Mouse (Mus musculus): ENCODE data around the gene Sh3pxd2a. TPM values are rescaled to one million over a fixed set of nuclear protein-coding genes. Genes with fewer than 3 reads are reported as not detected.
A peak's percentile ranks its signal among the peaks of the same experiment; 100 is the strongest.

Sh3pxd2a gene
- polyA plus RNA-seq, 1 experiment from 2014 or later: 0.82 TPM

- no peaks in the 10 kb centered on the region for H3K27me3 ChIP-seq (ENCODE audit: insufficient read depth, low read length)
- H3K9me3 ChIP-seq (ENCODE audit: low read length): no peaks in the 10 kb centered on the region
- H3K27ac ChIP-seq (ENCODE audit: low read depth): no peak overlapping the region
- H3K4me3 ChIP-seq (ENCODE audit: low read depth, low read length): no peak overlapping the region
- no peak overlapping the region for H3K9ac ChIP-seq (replicated peaks)
- no peaks in the 10 kb centered on the region for H3K36me3 ChIP-seq (replicated peaks; ENCODE audit: insufficient read depth, low read length)
- TF ChIP-seq CTCF (IDR thresholded peaks at IDR 0.05; ENCODE audit: low read depth) (no peak), EP300 (IDR thresholded peaks at IDR 0.05; ENCODE audit: low read depth) (no peak)
- ATAC-seq (no peak), DNase-seq (no peak)
- H3K4me2 ChIP-seq (ENCODE audit: low read depth, low read length): no peak overlapping the region
- H3K4me1 ChIP-seq (ENCODE audit: insufficient read depth): no peaks in the 10 kb centered on the region
- WGBS (ENCODE audit: insufficient replicate concordance): 34% methylated on average over 7 of the region's 7 CpGs
These were observed 223.2 kb downstream of the Sh3pxd2a start for GRCm38 (mm10) chr19:47240957-47241356.

GRCm38 (mm10) chr19:47240076-47240475 lies 224.1 kb downstream of the Sh3pxd2a start:
- no peak for TF ChIP-seq EP300 (IDR thresholded peaks at IDR 0.05; ENCODE audit: low read depth)
- TF ChIP-seq CTCF (IDR thresholded peaks at IDR 0.05; ENCODE audit: low read depth): no peak
- Histone ChIP-seq H3K4me1 (ENCODE audit: insufficient read depth) (no peaks in the 10 kb centered on the region), H3K9ac (replicated peaks) (no peak overlapping the region), H3K4me3 (ENCODE audit: low read depth, low read length) (no peak overlapping the region; the same call in 1 of the 2 replicates), H3K4me2 (ENCODE audit: low read depth, low read length) (peak overlapping the region; percentile 26; the same call in 1 of the 2 replicates), H3K27me3 (ENCODE audit: insufficient read depth, low read length) (no peaks in the 10 kb centered on the region), H3K36me3 (replicated peaks; ENCODE audit: insufficient read depth, low read length) (no peaks in the 10 kb centered on the region), H3K27ac (ENCODE audit: low read depth) (no peak overlapping the region), H3K9me3 (ENCODE audit: low read length) (no peaks in the 10 kb centered on the region)
- 38% methylated on average over 12 of the region's 12 CpGs for WGBS (ENCODE audit: insufficient replicate concordance)
- DNase-seq (no peak), ATAC-seq (no peak)

- TF ChIP-seq EP300 (IDR thresholded peaks at IDR 0.05; ENCODE audit: low read depth): no peak
- TF ChIP-seq CTCF (IDR thresholded peaks at IDR 0.05; ENCODE audit: low read depth): no peak
- Histone ChIP-seq H3K4me1 (ENCODE audit: insufficient read depth) (0 out of 2 replicates have a peak, but pooled peaks cover 3% of the 10 kb centered on the region), H3K27me3 (ENCODE audit: insufficient read depth, low read length) (no peaks in the 10 kb centered on the region), H3K9me3 (ENCODE audit: low read length) (no peaks in the 10 kb centered on the region), H3K4me2 (ENCODE audit: low read depth, low read length) (no peak overlapping the region), H3K27ac (ENCODE audit: low read depth) (no peak overlapping the region), H3K9ac (replicated peaks) (no peak overlapping the region), H3K36me3 (replicated peaks; ENCODE audit: insufficient read depth, low read length) (no peaks in the 10 kb centered on the region), H3K4me3 (ENCODE audit: low read depth, low read length) (no peak overlapping the region)
- 77% methylated on average over 3 of the region's 3 CpGs for WGBS (ENCODE audit: insufficient replicate concordance)
- no peak for ATAC-seq
- no peak for DNase-seq
These were observed 231.1 kb downstream of the Sh3pxd2a start for GRCm38 (mm10) chr19:47233087-47233486.

DNA sequence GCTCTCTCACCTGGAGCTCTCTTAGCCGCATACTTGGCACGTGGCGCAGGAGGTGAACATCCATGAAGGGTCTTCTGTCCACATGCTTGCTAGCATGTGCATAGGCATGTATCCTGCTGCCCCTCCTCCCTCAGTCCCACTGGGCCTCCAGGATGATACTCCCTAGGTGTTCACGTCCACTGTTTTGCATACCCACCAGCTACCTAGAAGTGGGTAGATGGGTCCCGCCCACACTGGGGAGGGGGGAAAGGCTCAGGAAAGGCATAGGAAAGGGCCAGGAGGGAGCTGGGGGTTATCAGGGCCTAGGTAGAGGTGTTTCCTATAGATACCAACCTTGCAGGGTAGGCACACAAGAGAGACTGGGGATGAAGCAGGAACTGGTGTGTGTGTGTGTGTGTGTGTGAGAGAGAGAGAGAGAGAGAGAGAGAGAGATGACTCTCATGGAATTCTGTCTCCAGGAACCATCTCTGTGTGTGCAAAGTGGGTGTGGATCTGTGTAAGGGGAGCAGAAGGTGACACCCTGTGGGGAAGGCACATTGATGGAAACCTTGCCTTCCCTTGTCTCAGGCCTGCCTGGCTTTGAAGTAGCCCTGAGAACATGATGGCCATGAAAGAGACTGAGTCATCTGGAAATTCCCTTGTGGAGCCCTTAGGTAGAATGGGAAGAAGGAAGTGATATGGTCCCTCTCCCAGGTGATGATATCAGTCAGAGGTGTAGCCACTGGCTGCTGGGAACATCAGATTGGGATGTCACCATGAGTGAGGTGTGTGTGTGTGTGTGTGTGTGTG lies 231.9 kb downstream of the Sh3pxd2a start:
- Histone ChIP-seq H3K27ac (ENCODE audit: low read depth) (no peak overlapping the region), H3K9ac (replicated peaks) (no peak overlapping the region), H3K9me3 (ENCODE audit: low read length) (no peaks in the 10 kb centered on the region), H3K4me2 (ENCODE audit: low read depth, low read length) (no peak overlapping the region), H3K4me3 (ENCODE audit: low read depth, low read length) (no peak overlapping the region), H3K36me3 (replicated peaks; ENCODE audit: insufficient read depth, low read length) (no peaks in the 10 kb centered on the region), H3K4me1 (ENCODE audit: insufficient read depth) (0 out of 2 replicates have a peak, but pooled peaks cover 3% of the 10 kb centered on the region), H3K27me3 (ENCODE audit: insufficient read depth, low read length) (no peaks in the 10 kb centered on the region)
- no peak for DNase-seq
- no peak for ATAC-seq
- 85% methylated on average over 5 of the region's 5 CpGs for WGBS (ENCODE audit: insufficient replicate concordance)
- TF ChIP-seq EP300 (IDR thresholded peaks at IDR 0.05; ENCODE audit: low read depth): no peak
- TF ChIP-seq CTCF (IDR thresholded peaks at IDR 0.05; ENCODE audit: low read depth): no peak

- Histone ChIP-seq H3K4me3 (ENCODE audit: low read depth, low read length) (no peak overlapping the region), H3K9ac (replicated peaks) (no peak overlapping the region), H3K27ac (ENCODE audit: low read depth) (no peak overlapping the region), H3K36me3 (replicated peaks; ENCODE audit: insufficient read depth, low read length) (no peaks in the 10 kb centered on the region), H3K27me3 (ENCODE audit: insufficient read depth, low read length) (no peaks in the 10 kb centered on the region), H3K9me3 (ENCODE audit: low read length) (no peaks in the 10 kb centered on the region), H3K4me1 (ENCODE audit: insufficient read depth) (0 out of 2 replicates have a peak, but pooled peaks cover 3% of the 10 kb centered on the region), H3K4me2 (ENCODE audit: low read depth, low read length) (no peak overlapping the region)
- no peak for ATAC-seq
- DNase-seq: no peak
- TF ChIP-seq EP300 (IDR thresholded peaks at IDR 0.05; ENCODE audit: low read depth) (no peak), CTCF (IDR thresholded peaks at IDR 0.05; ENCODE audit: low read depth) (no peak)
- 81% methylated on average over 6 of the region's 6 CpGs for WGBS (ENCODE audit: insufficient replicate concordance)
These were observed 232.8 kb downstream of the Sh3pxd2a start for GRCm38 (mm10) chr19:47231389-47231788.

DNA sequence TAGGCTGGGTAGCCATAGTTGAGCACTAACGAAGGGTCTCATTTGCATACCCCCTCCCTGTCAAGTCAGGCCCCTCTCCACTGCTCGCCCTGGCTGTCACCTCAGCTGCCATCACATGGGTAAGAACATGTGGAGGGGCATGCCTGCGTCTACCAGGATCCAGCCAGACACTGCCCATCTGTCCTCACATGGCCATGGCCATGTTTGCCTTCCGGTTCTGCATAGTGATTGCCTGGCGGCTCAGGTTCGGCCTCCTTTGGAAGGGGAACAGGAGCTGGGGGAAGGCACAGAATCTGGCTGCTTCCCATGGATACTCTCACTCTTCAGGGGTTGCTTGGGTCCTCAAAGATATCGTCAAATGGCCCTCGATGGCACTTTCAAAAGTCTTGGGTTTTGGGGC lies 233.5 kb downstream of the Sh3pxd2a start:
- no peaks in the 10 kb centered on the region for H3K36me3 ChIP-seq (replicated peaks; ENCODE audit: insufficient read depth, low read length)
- H3K9me3 ChIP-seq (ENCODE audit: low read length): no peaks in the 10 kb centered on the region
- DNase-seq (no peak), ATAC-seq (no peak)
- WGBS (ENCODE audit: insufficient replicate concordance): 83% methylated on average over 8 of the region's 8 CpGs
- no peak overlapping the region for H3K4me3 ChIP-seq (ENCODE audit: low read depth, low read length)
- 0 out of 2 replicates have a peak, but pooled peaks cover 3% of the 10 kb centered on the region for H3K4me1 ChIP-seq (ENCODE audit: insufficient read depth)
- no peak overlapping the region for H3K4me2 ChIP-seq (ENCODE audit: low read depth, low read length)
- no peak overlapping the region for H3K9ac ChIP-seq (replicated peaks)
- H3K27ac ChIP-seq (ENCODE audit: low read depth): no peak overlapping the region
- TF ChIP-seq CTCF (IDR thresholded peaks at IDR 0.05; ENCODE audit: low read depth) (no peak), EP300 (IDR thresholded peaks at IDR 0.05; ENCODE audit: low read depth) (no peak)
- H3K27me3 ChIP-seq (ENCODE audit: insufficient read depth, low read length): no peaks in the 10 kb centered on the region

Measured in liver, postnatal 0 days (tissue).